Mouse (Mus musculus) left cerebral cortex, postnatal 36 days (tissue): Measurements from ENCODE around the gene Smpd4. TPM values are rescaled to one million over a fixed set of nuclear protein-coding genes. Genes with fewer than 3 reads are reported as not detected.

ENCODE experiments used
- DNase-seq, 2 experiments: peaks; one replicate each; pipeline ENCODE4 v3.0.0; 2021 to 2022; ENCODE audit warnings: low spot score in 2 of 2, mixed read lengths in 1 of 2
- intact Hi-C: fragments of 180-260 bp; cut with DNase I; formaldehyde crosslinking; loops from one replicate; pipeline ENCODE4 v1.15.1; 2025
- total RNA-seq, 2 experiments: library from RNA; stranded (reverse); gene quantifications; 2 replicates each; pipeline ENCODE4 v1.2.3; 2021

Smpd4 gene
- total RNA-seq, 2 experiments from 2014 or later = 43.6 to 80.2 TPM

DNA sequence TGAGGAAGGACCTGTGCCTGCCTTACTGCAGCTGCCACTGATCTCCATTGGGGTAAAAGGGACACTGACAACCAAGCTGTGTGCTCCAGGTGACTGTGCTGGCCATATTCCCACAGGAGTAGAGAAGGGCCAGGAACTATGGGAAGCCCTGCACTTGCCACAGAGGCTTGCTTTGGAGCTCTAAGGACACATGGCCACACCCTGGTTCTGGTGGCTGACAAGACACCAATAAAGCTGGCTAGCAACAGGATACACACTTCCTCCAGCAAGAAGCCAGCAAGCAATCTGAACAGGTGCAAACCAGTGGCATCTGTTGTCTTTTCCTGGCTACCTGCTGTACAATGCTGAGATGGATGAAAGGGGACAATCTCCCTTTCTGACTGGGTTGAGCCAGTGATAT, 50.7 kb downstream of the Smpd4 start:
- intact Hi-C loops = no loop called here
- no peak for DNase-seq

Other genes with a start within 250 kb of the Smpd4 start
- gene Snap29, start 213.4 kb upstream of the Smpd4 start, total RNA-seq = 10 to 100 TPM; 19.7 to 20.5 TPM
- 100 to 1,000 TPM; 346 to 353 TPM for gene Pi4ka, start 213.0 kb upstream of the Smpd4 start, total RNA-seq
- gene Crkl, start 167.4 kb upstream of the Smpd4 start, total RNA-seq = 10 to 100 TPM; 30.8 to 34.0 TPM
- gene Aifm3, start 129.7 kb upstream of the Smpd4 start, total RNA-seq = 100 to 1,000 TPM; 105 to 133 TPM
- 100 to 1,000 TPM; 151 to 156 TPM for gene Lztr1, start 110.7 kb upstream of the Smpd4 start, total RNA-seq
- gene Thap7, start 88.2 kb upstream of the Smpd4 start, total RNA-seq = 10 to 100 TPM; 42.9 to 49.3 TPM
- gene Lrrc74b, start 58.1 kb upstream of the Smpd4 start, total RNA-seq = under 1 TPM; 0.42 to 0.72 TPM
- 1 to 10 TPM; 1.0 TPM for gene P2rx6, start 57.5 kb upstream of the Smpd4 start, total RNA-seq
- 100 to 1,000 TPM in 1 of 2 experiments, 10 to 100 TPM in 1; 89.6 to 101 TPM for gene Slc7a4, start 36.1 kb upstream of the Smpd4 start, total RNA-seq
- 10 to 100 TPM; 25.5 to 25.8 TPM for gene Ccdc74a, start 27.1 kb downstream of the Smpd4 start, total RNA-seq
- 10 to 100 TPM; 63.3 to 90.2 TPM for gene Med15, start 113.5 kb downstream of the Smpd4 start, total RNA-seq
- 100 to 1,000 TPM in 1 of 2 experiments, 10 to 100 TPM in 1; 92.5 to 110 TPM for gene Klhl22, start 140.3 kb downstream of the Smpd4 start, total RNA-seq
- 1 to 10 TPM; 3.4 to 3.8 TPM for gene Scarf2, start 177.9 kb downstream of the Smpd4 start, total RNA-seq
- 1 to 10 TPM; 2.9 to 4.6 TPM for gene B830017H08Rik, start 213.8 kb downstream of the Smpd4 start, total RNA-seq
- gene Car15, start 219.0 kb downstream of the Smpd4 start, total RNA-seq = 10 to 100 TPM; 11.7 to 14.4 TPM